Mouse (Mus musculus) gastrocnemius, postnatal 14 days (tissue): ENCODE results near the gene Cnep1r1. TPM values are rescaled to one million over a fixed set of nuclear protein-coding genes. Genes with fewer than 3 reads are reported as not detected.

Experiments used
- DNase-seq: peaks from one replicate; pipeline ENCODE4 v3.0.0; 2021; ENCODE audit warnings: mixed read lengths
- intact Hi-C: fragments of 180-260 bp; cut with DNase I; formaldehyde crosslinking; loops from one replicate; pipeline ENCODE4 v1.15.1; 2025; ENCODE audit warnings: low total_unique reads
- long read RNA-seq, 2 experiments: library from polyadenylated mRNA; stranded (forward); transcript quantifications; one replicate each; pipeline ENCODE4 v2.0.0; 2021
- total RNA-seq, 2 experiments: library from RNA; stranded (reverse); gene quantifications; 2 replicates each; pipeline ENCODE4 v1.2.3; 2021

Gene Cnep1r1
- total RNA-seq, result 10 to 100 TPM; 25.3 to 27.7 TPM
- long read RNA-seq, experiment 1, transcript Cnep1r1-201 (6 exons, 1,731 nt), result major isoform, 7 of 8 reads
- long read RNA-seq, experiment 1, partial matches to known transcripts, result 0 of 8 reads
- long read RNA-seq, experiment 1, other reads (novel, unspliced or antisense), result 0 of 8 reads
- long read RNA-seq, experiment 2, transcript Cnep1r1-201 (6 exons, 1,731 nt), result major isoform, 14 of 21 reads
- long read RNA-seq, experiment 2, partial matches to known transcripts, result 0 of 21 reads
- long read RNA-seq, experiment 2, other reads (novel, unspliced or antisense), result 3 of 21 reads

DNA sequence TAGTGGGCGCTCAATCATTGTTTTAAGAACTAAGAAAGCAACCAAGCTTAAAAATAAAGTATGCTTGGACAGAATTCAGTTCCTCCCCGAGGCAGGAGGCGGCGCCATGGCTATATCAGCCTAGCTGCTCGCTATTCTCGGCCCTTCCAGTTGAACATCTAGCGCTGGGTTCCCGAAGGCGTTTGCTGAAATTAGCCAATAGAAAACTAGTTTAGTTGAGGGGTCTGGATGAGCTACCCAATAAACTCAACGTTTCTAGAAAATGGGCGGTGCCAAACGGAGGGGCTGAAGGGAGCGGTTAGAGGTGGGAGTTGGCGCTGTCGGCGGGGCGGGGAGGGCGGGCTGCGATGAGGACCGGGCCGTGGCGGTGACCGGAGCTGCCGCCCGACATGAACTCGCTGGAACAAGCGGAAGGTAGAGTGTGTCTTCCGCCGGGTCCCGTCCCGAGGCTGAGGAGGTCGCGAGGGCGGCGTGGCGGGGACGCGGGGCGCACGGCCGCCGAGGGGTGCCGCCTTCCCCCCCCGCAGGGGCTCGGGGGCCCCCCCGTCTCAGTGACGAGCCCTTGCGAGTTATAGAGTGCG is at the start of gene Cnep1r1:
Cnep1r1 (plus strand) TSS at position 314 of the 581 bp plus-strand sequence.
- intact Hi-C loops, result no loop called here
- DNase-seq, result peak; percentile 89

DNA sequence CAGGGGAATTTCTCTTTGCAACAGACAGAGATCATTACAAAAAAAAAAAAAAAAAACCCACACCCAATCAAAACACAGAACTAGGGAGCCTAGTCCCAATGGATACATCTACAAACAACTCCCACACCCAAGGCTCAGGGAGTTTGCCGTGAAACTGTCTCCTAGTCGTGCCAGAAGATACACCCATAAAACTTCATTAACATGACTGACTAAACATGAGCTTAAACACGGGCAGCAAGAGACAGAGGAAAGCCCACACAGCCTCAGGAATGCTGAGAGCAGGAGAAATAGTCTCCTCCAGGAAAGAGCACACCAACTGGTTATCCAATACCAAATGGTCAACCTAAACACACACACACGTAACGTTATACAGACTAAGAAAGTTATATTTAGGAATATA is 36.4 kb upstream of the Cnep1r1 start:
- no peak for DNase-seq
- intact Hi-C loops, result no loop called here

DNA sequence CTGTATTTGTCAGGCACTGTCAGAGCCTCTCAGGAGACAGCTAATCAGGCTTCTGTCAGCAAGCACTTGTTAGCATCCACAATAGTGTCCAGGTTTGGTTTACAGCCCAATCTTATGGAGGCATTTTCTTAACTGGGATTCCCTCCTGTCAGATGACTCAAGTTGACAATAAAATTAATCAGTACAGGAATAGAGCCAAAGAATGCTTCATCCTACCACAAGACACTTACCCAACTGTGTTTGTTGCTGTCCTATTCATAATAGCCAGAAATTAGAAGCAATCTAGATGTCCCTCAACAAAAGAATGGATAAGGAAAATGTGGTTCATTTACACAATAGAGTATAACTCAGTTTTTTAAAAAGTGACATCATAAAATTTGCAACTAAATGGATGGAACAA is 30.6 kb upstream of the Cnep1r1 start:
- intact Hi-C loops, result no loop called here
- no peak for DNase-seq

DNA sequence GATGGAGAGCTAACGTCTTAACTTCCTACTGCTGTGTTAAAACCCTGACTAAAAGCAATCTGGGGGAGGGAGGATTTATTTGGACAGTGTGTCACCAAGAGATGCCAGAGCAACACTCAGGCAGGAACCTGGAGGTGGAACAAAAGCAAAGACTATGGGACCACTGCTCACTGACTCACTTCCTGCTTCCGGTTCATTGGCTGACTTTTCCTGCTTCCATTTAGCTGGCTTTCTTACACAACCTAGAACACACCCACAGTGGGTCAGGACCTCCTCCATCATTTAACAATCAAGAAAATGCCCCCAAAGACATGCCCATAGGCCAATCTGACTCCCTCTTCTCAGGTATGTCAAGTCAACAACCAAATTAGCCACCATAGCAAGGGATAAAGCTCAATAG is 26.9 kb upstream of the Cnep1r1 start:
- DNase-seq, result no peak
- intact Hi-C loops, result no loop called here

DNA sequence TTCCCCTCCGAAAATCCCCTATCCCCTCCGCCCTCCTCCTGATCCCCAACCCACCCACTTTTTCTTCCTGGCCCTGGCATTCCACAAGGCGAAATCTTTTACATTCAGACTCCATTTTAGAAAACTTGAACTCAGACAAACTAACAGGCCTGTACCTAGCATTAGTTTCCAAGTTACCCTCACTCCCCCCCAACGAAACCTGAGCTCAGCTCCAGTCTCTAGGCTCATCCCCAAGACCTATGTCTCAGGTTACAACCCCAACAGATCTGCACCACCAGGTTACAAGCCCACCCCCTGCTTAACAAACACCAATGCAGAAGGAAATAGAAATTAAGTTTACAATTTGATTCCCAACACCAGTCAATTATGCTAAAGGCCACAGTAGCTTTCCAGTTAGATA is 25.2 kb upstream of the Cnep1r1 start:
- intact Hi-C loops, result no loop called here
- DNase-seq, result no peak

DNA sequence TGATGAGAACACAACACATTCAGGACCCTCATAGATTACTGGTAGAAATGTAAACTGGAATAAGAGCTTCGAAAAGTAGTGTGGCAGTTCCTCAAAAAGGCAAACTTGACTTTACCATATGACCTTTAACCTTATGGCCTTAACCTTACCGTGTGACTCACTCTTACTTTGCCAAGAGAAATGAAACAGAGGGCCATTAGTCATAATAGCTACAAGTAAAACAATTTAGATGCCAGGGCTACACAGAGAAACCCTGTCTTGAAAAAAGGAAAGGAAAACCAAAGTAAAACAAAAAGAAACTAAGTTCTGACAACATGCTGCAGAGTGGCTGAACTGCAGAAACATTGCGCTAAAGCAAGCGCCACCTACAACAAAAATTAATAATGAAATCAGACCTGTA is 19.7 kb upstream of the Cnep1r1 start:
- no peak for DNase-seq
- intact Hi-C loops, result no loop called here

DNA sequence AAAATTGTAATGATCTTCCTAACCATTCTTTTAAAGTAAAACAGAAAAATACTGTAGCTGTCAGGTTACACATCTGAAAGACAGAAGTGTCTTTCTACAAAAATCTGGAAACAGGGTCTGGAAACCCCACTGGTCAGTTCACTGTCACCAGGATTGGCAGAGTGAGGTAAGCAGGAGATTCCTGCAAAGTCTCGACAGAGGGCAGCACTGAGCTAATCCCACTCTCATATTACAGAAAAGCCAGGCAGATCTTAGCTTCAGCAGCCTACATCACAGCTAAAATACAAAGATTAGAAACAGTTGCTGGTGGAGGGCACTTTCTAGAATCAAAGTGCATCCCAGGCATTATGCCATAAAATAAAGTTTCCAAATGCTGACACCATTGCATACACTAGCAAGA is 19.0 kb upstream of the Cnep1r1 start:
- DNase-seq, result peak; percentile 23
- intact Hi-C loops, result no loop called here

DNA sequence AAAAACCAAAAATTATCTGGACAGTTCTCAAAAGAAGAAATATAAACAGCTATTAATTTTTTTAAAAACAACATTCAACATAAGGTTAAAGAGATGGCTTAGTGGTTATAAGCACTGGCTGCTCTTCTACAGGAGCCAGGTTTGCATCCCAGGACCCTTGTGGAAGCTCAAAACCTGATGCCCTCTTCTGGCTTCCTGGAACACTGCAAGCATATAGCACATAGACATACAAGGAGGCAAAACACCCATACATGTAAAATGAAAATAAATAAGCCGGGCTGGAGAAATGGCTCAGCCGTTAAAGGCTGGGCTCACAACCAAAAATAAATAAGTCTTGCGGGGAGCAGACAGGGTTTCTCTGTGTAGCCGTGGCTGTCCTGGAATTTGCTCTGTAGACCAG is 9.3 kb upstream of the Cnep1r1 start:
- no peak for DNase-seq
- intact Hi-C loops, result no loop called here

DNA sequence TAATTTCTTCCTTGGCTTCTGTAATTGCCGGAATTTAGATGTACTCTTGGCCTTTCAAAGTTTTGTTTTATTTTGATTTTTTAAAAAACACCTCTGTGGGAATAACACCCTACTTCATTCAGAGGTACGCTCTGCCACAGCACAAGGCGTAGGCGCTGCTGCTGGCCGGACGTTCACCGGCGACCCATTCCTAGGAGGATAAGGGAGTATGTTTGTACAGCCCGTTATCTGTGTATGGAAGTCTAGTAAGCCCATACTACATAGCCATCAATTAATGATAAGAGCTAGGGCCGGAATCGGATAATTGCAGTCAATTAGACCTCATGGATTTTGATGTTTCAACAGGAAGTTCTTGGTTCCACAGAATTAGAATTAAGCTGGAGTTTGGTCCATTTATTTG is 507 bp downstream of the Cnep1r1 start:
- intact Hi-C loops, result no loop called here
- no peak for DNase-seq

DNA sequence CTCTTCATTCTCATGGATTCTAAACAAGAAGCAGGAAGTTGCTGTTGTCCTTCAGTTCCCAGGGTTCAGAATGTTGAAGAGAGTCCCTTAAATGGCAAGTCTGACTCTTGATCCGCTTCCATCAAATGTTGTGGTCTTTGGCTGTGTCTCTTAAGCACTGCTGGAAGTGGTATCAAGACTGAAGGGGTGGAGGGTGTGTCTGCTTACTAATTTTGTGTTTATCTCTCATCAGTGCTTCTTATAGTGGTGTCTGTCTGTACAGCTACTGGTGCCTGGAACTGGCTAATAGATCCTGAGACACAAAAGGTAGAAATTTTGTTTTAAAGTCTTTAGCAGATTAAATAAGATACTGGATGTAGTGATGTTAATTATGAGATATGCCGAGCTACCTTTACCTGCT is 6.3 kb downstream of the Cnep1r1 start:
- DNase-seq, result no peak
- intact Hi-C loops, result no loop called here

DNA sequence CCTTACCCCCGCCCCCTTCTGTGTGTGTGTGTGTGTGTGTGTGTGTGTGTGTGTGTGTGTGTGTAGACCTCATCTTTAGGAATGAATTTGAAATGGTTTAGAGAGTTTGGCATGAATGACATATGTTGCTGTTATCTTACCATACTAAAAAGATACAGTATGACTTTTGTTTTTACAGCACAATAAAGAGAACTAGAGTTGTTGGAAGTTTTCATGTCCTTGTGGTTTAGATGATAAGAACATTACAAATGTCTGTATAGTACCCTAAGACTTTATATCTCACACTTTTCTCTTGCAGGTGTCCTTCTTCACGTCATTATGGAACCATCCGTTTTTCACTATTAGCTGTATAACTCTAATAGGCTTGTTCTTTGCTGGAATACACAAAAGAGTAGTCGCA is 10.8 kb downstream of the Cnep1r1 start:
- intact Hi-C loops, result no loop called here
- no peak for DNase-seq

DNA sequence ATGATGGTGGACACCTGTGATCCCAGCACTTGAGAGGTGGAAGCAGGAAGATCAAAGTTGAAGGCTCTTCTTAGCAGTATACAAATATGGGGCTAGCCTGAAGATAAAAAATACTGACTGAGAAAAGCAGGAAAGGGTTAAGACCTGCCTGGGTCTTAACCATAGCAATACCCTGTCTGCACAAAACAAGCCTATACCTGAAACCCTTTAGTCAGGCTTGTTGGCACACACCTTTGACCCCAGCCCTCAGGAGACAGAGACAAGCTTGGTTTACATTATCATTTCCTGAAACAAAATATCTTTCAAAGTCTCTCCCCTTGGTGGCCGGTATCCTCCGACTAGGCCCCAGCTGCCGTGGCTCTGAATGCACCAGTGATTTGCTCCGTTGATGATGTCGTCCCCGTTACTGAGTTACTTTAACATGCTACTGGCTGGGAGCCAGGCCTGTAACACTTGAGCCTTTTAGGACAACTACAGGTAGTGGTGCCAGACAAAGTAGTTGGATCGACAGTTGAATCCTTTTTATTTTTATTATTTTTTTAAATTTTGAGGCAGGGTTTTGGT is 12.3 kb downstream of the Cnep1r1 start:
- intact Hi-C loops, result no loop called here

DNA sequence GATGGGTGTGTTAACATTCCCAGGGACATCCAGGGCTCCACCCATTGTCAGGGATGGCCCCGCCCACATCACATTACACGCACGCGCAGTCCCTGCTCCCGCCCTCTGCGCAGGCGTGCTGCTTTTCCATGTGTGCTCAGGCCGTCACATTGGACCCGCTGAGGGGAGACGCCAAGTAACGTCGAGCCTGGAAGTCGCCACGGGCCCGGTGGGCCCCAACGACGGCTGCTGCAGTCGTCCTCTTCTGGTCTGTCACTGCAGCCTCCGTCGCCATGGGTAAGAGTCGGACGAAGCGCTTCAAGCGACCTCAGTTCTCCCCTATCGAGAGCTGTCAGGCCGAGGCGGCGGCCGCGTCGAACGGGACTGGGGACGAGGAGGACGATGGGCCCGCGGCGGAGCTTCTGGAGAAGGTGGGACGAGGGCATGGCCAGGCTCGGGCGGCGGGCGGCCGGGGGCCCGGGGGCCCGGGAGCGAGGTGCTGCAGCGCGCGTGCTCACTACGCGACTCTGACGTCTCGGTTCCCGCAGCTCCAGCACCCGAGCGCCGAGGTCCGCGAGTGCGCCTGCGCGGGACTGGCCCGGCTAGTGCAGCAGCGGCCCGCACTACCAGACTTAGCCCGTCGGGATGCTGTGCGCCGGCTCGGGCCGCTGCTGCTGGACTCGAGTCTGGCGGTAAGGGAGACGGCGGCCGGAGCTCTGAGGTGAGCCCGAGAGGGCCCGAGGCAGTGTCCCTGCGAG is 19.3 kb downstream of the Cnep1r1 start, which contains the start of gene Heatr3:
Heatr3 (plus strand) TSS at position 108 of the 737 bp plus-strand sequence.
- intact Hi-C loops, result no loop called here
- peak; percentile 94 for DNase-seq

More for the DNA sequence above, 12.3 kb downstream of the Cnep1r1 start:
- DNase-seq, result no peak

DNA sequence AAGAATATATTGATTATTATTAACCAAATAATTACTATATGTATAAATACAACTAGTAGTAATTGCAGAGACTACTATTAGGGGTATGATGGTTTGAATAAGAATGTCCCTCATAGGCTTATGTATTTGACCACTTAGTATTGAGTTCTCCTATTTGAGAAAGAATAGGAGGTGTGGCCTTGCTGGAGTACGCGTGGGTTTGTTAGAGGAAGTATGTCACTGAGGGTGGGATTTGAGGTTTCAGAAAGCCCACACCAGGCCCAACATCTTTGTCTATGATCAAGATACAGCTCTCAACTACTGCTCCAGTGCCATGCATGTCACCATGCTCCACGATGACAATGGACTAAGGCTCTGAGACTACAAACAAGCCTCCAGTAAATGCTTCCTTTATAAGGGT is 20.7 kb downstream of the Cnep1r1 start:
- no peak for DNase-seq
- intact Hi-C loops, result no loop called here

DNA sequence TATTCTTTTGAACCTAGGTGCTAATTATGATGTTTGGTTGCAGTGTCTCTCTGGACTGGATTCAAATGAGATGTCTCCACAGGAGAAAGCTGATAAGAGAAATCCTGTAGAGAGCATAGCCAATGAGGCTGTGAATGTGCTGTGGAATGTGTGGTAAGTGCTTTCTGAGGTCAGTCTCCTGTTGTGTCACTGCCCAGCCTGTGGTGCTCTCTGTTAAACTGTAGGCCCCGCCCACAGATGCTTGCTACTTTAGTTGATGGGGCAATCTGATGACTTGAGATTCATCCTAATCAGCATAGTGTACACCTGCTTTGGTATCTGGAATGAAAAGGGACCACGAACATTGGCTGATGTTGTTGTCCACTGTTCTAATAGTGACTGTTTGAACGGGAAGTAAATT is 23.1 kb downstream of the Cnep1r1 start:
- intact Hi-C loops, result no loop called here
- DNase-seq, result no peak

DNA sequence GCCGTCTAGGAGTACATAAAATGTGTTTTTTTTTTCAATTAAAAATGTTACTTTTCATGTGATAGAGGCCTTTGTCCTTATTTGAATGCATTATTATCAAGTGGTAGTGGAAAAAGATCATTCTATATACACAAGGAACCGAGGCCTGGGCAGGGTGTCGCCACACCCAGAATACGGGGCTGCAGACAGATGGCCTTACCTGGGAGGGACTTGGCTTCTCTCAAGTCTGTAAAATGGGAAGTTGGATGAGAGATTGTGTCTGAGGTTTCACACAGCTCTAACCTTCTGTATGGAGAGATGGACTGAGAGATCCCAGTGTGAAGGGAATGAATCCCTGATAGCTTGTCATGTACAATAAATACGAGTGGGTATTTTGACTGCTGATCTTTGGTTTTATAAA is 25.5 kb downstream of the Cnep1r1 start:
- intact Hi-C loops, result no loop called here
- DNase-seq, result no peak

DNA sequence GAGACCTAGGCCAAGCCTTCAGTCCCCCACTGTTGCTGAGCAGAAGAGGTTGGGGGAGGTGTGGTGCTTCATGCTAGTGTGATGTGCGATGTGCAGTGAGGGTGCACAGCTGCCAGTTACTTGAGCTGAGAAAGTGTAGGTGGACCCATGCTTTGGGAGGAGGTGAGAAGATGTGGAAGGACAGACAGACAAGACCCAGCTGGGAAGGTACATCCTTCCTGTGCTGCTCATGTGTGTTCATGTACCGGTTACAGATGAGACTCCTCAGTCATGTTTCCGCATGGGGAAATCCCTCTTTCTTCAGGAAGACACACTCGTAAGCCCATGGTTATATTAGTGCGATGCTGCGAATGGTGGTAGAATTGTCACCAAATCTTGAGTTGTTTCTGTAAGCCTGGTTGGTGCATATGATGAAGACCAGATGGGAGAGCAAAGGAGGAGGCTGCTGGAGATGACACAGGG is 32.4 kb downstream of the Cnep1r1 start:
- intact Hi-C loops, result no loop called here
- no peak for DNase-seq

DNA sequence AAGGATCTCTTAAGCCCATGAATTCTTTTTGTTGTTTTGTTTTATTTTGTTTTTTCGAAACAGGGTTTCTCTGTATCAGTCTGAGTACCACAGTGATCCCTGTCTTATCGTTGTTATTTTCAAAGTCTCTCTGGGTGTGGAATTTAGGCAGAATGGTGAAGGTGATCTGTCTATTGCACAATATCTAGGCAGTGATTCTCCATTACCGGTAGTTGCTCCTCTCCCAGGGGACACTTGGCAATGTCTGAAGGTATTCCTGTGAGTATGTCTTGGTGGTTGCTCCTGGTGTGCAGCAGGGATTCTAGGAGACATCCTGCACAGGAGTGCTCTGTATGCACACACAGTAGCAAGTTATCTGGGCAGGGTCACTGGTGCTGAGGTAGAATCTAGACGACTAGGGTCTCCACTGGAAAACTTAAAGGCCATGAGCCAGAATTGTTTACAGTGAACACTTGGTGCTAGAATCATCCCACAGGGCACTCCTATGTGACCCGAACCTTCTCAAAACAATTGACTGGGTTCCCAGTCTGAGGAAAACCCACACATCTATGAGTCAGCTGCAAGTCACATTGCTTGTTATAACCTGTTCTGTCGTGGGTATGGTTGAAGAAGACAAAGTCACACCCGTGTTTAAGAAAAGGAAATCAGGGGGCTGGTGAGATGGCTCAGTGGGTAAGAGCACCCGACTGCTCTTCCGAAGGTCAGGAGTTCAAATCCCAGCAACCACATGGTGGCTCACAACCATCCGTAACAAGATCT is 41.8 kb downstream of the Cnep1r1 start:
- no peak for DNase-seq
- intact Hi-C loops, result loop anchor here (10.0 kb wide), 1 partner anchor 84 kb away; no protein-coding TSS in a partner anchor

DNA sequence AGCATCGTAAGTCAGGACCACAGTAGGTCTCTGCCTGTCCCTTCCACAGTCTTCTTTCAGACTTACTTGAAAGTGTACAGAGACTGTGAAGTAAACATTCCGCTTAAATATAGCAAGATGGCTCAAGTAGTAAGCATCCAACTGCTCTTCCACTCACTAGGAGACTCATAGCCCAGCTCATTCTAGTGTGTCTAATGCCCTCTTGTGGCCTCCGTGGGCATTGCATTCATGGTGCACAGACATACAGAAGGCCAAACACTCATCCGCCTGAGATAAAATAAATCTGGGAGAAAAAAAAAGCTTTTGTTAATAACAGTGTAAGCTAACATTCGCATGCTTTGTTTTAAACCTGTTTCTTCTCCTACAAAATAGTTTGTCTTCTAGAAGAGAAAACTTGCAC is 42.9 kb downstream of the Cnep1r1 start:
- DNase-seq, result peak; percentile 57
- intact Hi-C loops, result loop anchor here (10.0 kb wide), 1 partner anchor 83 kb away; no protein-coding TSS in a partner anchor

DNA sequence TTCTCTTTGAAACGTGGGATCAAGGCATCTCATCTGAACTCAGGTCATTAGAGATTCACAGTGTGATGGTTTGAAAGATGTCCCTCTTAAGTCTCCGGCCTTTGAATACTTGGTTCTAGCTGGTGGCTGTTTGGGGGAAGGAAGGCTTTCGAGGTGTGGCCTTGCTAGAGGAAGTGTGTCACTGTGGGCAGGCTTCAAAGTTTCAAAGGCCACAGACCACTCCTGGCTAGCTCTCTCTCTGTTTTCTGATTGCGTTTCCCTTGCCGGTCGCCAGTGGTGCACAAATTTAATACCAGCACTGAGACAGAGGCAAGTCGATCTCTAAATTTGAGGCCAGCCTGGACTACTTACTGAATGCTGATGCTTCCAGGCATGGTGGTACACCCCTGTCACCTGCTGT is 56.7 kb downstream of the Cnep1r1 start:
- no peak for DNase-seq
- intact Hi-C loops, result no loop called here
